Mouse (Mus musculus) MEL-GATA-1-ER (cell line): ENCODE results near the gene Cspg4.
"Not testable (repeated sequence)": the region's sequence is repeated elsewhere in the genome, so short reads cannot be mapped to it uniquely, and the experiment has no call there.

Experiments used
- DNase-seq: peaks from one replicate; pipeline ENCODE4 v3.0.0-alpha.2; 2012; ENCODE audit warnings: low read depth; ENCODE audit errors: extremely low read depth

The Cspg4 gene

GRCm38 (mm10) chr9:56891517-56892011, 26.7 kb downstream of the Cspg4 start:
- peak; percentile 79 for DNase-seq

- DNase-seq: no peak
Observed at GRCm38 (mm10) chr9:56892111-56892510, 27.3 kb downstream of the Cspg4 start.

- DNase-seq: no peak
Observed at GRCm38 (mm10) chr9:56893313-56893712, 28.5 kb downstream of the Cspg4 start.

GRCm38 (mm10) chr9:56894006-56894405, 29.2 kb downstream of the Cspg4 start:
- DNase-seq: no peak

- no peak for DNase-seq
Observed at GRCm38 (mm10) chr9:56896779-56897178, 31.9 kb downstream of the Cspg4 start.

GRCm38 (mm10) chr9:56899409-56899808, 34.6 kb downstream of the Cspg4 start:
- no peak for DNase-seq

- DNase-seq: no peak
Observed at GRCm38 (mm10) chr9:56900060-56900459, 35.2 kb downstream of the Cspg4 start.

GRCm38 (mm10) chr9:56900571-56900970, 35.7 kb downstream of the Cspg4 start:
- no peak for DNase-seq

- no peak for DNase-seq
Observed at GRCm38 (mm10) chr9:56901187-56901586, 36.4 kb downstream of the Cspg4 start.

GRCm38 (mm10) chr9:56903662-56904061, 38.8 kb downstream of the Cspg4 start:
- no peak for DNase-seq

- no peak for DNase-seq
Observed at GRCm38 (mm10) chr9:56907549-56907948, 42.7 kb downstream of the Cspg4 start.

GRCm38 (mm10) chr9:56909991-56910390, 45.2 kb downstream of the Cspg4 start:
- not testable (repeated sequence) for DNase-seq

GRCm38 (mm10) chr9:56911017-56911416, 46.2 kb downstream of the Cspg4 start:
- no peak for DNase-seq

GRCm38 (mm10) chr9:56913991-56914390, 49.2 kb downstream of the Cspg4 start:
- no peak for DNase-seq

- no peak for DNase-seq
Observed at GRCm38 (mm10) chr9:56915116-56915515, 50.3 kb downstream of the Cspg4 start.

GRCm38 (mm10) chr9:56915695-56916410, 51.0 kb downstream of the Cspg4 start:
- DNase-seq: no peak

- no peak for DNase-seq
Observed at GRCm38 (mm10) chr9:56917131-56917530, 52.3 kb downstream of the Cspg4 start.

- no peak for DNase-seq
Observed at GRCm38 (mm10) chr9:56918466-56918865, 53.6 kb downstream of the Cspg4 start.

- DNase-seq: no peak
Observed at GRCm38 (mm10) chr9:56922746-56923145, 57.9 kb downstream of the Cspg4 start.

GRCm38 (mm10) chr9:56923841-56924650, 59.2 kb downstream of the Cspg4 start:
- no peak for DNase-seq

- peak; percentile 26 for DNase-seq
Observed at GRCm38 (mm10) chr9:56924651-56925027, 59.8 kb downstream of the Cspg4 start.

GRCm38 (mm10) chr9:56925291-56926024, 60.6 kb downstream of the Cspg4 start:
- DNase-seq: no peak
